Mouse (Mus musculus) c-Kit-positive CD71-positive TER-119-negative erythroid progenitor cells, embryonic 14.5 days (primary cell): Measurements from ENCODE around the gene Cpsf3.

ENCODE experiments used
- DNase-seq: peaks from one replicate; pipeline ENCODE4 v3.0.0-alpha.2; 2013; ENCODE audit warnings: low read depth

The Cpsf3 gene

GRCm38 (mm10) chr12:21284761-21285441 lies at the start of gene Cpsf3:
Gene Cpsf3 (plus strand): TSS chr12:21285391.
- DNase-seq: no peak

DNA sequence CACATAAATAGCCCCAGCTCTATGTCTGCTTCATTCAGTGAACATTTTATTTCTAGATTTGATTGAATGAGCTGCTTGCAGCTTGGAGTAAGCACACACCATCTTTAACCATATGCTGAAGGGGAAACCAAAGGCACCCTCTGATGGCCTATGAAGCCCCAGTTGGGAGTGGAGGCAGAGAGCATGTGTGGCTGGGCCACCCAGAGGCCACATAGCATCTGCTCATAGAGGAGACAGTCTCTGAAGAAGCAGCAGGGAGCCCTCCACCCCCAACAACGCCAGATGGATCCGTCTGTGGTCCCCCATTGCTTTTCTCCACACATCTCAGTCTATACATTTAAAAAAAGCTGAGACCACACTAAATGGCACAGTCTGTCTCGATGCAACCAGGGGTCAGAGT lies 43.2 kb upstream of the Cpsf3 start:
- no peak for DNase-seq

DNA sequence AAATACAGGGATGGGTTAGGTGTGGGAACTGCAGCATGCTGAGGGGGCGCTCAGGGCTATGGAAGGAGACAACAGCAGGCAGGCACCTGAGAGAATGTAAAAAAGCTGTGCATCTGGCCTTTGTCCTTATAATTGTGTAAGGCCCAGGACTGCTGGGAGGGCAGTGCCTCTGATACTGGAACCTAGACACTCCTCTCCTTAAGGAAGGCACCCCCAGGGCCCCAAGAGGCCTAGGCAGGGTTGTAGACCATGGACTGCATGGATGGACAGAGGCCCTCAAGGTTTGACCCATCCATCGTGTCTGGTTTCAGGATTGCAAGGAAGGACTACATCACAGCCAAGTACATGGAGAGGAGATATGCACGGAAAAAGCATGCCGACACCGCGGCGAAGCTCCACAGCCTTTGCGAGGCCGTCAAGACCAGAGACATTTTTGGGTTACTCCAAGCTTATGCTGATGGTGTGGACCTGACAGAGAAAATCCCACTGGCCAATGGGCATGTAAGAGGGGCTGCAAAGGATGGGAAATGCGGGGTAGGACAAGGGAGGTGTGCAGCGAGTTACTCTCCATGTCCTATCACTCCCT lies 40.7 kb upstream of the Cpsf3 start:
- DNase-seq: no peak

- no peak for DNase-seq
Observed at GRCm38 (mm10) chr12:21247711-21248392, 37.3 kb upstream of the Cpsf3 start.

- DNase-seq: no peak
Observed at GRCm38 (mm10) chr12:21260494-21261256, 24.5 kb upstream of the Cpsf3 start.

DNA sequence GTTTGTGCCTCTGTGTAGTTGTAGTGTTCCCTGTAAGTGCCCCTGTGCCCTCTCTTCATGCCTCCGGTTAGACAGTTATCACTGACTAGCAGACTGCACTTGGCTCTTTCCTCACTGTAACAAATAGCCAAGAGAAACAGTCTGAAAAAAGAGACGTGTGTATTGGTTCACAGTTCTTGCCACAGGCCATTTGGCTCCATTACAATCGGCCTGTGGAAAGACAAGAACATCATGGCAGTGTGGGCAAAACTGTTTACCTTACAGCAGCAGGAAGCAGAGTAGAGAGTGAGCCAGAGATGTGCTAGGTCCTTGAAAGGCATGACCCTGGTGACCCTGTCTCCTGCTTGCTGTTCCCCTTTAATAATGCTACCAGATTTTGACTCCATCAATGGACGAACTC lies 23.7 kb upstream of the Cpsf3 start:
- no peak for DNase-seq

GRCm38 (mm10) chr12:21263256-21263655 lies 21.9 kb upstream of the Cpsf3 start:
- DNase-seq: no peak

DNA sequence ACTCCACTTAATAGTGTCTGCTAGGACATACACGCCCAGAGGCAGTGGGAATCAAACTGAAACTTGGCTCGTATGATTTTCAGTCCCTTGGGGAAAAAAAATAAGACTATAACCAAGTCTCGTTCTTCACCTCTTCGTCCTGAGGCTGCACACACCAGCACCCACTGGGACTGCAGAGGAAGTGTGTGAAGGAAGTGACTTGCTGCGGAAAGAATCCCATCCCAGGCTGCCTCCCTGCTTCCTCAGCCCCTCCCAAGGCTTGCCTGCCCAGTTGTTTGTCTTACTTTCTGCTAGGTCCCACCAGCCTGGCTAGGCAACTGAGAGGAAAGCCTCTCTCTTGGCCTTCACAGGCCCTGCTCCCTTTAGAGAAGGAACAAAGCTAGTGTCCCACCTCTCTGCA lies 20.9 kb upstream of the Cpsf3 start:
- DNase-seq: no peak

GRCm38 (mm10) chr12:21264970-21265369 lies 20.2 kb upstream of the Cpsf3 start:
- DNase-seq: no peak

DNA sequence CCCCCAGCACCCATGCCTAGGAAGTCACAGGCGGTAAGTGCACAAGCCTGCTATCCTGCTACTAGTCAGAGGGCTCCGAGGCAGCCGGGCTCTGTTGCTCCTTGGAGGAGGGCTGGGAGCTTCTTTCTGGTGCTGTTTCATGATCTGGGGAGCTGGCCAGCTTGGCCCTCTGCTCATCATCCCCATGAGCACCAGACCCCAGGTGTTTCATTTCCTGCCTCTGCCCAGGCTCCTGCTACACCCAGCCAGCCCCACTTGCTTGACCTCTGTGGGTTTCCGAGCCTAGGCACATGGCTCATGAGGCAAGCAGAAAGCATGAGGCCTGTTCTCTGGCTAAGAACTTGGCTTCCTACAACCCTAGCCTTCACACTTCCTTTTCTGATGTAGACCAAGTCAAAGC lies 19.7 kb upstream of the Cpsf3 start:
- DNase-seq: no peak

GRCm38 (mm10) chr12:21265946-21266783 lies 19.0 kb upstream of the Cpsf3 start:
- no peak for DNase-seq

GRCm38 (mm10) chr12:21266784-21267098 lies 18.4 kb upstream of the Cpsf3 start:
- DNase-seq: no peak

DNA sequence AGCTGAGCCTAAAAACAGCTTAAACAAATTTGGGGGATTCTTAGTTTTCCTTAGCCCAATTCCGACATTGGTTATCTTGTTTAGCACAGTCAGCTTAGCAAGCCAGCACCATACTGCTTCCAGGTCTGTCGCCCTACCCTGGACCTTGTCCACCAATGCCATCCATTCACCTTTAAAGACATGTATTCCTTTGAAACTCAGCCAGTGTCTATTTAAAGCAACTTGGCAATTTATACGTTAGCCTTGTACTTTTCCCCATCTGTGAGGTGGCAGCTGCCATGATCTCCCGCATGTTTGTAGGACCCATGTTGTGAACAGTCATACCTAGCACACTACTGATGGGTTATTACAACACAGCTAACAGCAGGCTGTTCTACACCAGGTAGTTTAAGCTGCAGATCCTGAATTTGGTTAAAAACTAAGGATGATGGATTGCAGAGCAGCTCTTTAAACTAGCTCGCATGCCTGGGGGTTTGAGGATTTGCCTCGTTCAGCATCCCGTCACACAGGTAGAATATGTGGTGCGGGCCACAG lies 17.0 kb upstream of the Cpsf3 start:
- DNase-seq: no peak

DNA sequence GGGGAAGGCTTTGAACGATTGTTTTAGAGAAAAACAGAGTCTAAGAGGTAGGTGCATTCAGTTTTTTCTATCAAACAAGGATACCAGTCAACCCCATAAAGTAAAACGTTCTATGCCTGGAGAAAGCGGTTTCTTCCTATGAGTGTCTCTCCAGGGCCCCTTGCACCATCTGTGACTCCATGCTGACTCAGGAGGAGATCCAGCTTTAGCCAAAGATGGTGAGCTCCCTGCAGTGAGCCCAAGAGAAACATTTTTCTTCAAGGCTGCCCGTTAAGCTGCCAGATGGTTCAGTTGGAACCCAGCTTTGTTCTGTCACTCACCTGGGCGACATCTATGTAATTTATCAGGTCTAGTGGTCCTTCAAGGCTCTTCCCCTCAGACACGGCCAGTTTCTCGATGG lies 10.7 kb upstream of the Cpsf3 start:
- no peak for DNase-seq

DNA sequence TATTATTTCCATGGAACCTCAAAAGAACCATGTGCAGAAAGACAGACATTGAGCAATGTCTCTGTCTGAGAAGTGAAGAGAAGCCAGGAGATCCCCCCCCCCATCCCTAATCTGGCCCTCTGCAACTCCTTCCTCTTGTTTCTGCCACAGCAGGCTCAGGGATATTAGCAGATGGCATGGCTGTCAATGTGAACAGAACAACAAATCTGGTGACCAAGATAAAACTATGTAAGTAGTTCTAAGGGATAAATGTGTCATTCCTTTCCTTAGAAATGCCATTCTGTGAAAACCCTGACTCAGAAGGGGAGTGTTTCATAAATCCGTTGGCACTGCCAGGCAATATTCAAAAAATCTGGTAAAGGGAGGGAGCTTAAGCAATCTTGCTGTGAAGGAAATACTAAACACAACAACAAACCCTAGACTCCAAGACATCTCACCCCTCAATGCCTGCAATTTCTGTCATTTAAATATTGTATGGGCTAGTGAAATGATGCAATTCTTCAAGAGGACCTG lies 7.8 kb upstream of the Cpsf3 start:
- DNase-seq: no peak

DNA sequence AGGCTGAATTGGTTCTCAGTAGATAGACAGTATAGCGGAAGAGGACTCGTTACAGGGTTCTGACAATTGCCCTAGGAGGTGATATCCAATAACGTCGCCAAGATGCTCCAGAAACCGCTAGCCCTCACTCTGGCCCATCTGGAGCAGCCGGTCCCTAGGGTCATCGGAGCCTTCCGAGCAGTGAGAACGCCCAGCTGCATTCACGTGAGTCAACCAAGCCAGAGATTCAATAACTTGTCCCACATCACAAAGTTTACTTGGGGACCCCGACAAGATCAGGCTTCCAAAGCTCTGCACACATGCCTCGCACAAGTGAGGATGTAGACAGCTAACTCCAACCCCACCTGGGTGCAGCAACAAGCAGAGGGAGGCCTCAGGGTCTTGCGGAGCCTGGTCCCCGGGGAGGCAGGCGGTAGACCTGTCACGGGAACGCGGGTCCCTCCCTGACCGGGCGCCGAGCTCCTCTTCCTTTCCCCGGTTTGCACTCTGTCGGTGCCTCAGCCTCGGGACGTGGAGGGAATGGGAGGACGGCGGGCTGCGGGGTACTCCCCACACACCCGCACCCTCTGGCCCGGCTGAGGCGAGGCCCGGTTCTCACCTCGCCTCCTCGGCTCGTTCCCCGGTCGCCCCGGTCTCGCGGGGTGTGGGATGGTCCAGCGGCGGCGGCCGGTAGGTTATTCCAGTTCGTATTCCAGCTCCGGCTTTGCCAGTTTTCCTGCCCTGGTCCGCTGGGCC lies 484 bp downstream of the Cpsf3 start:
- no peak for DNase-seq

DNA sequence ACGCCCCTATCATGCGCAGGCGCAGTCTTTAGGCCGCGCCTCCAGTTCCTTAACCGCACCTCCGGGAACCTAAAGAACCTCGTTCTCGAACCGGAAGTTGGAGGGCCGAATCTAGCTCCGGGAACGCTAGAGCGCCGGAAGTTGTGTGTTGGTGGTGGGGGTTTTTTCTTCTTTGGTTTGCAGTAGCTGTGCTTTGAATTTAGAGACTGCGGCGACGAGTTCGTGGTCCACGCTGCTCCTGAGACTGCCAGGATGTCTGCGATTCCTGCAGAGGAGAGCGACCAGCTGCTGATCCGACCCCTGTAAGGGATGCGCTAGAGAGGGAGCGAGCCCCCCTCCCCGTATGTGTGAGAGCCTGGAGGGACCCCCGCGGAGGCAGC lies 1.0 kb downstream of the Cpsf3 start, which contains the start of gene Itgb1bp1:
Gene Itgb1bp1, minus strand, starts transcription at position 42 of the 380 bp plus-strand sequence.
- DNase-seq: peak; percentile 98

- DNase-seq: peak; percentile 42
Observed at GRCm38 (mm10) chr12:21286712-21287650, 1.8 kb downstream of the Cpsf3 start.

GRCm38 (mm10) chr12:21288716-21289395 lies 3.7 kb downstream of the Cpsf3 start:
- no peak for DNase-seq
